Mouse (Mus musculus) erythroblast, embryonic 14.5 days (primary cell): ENCODE measurements around the gene Cacna2d1. TPM values are rescaled to one million over a fixed set of nuclear protein-coding genes. Genes with fewer than 3 reads are reported as not detected.

ENCODE experiments used
- H3K27me3 ChIP-seq: 2 replicates; pipeline ENCODE4 v1.6.1; 2012; ENCODE audit warnings: inconsistent platforms; ENCODE audit not compliant: control insufficient read depth
- H3K36me3 ChIP-seq: 2 replicates; pipeline ENCODE4 v1.6.1; 2012; ENCODE audit warnings: mild to moderate bottlenecking, inconsistent platforms; ENCODE audit not compliant: control insufficient read depth
- H3K4me1 ChIP-seq: 2 replicates; pipeline ENCODE4 v1.6.1; 2012; ENCODE audit warnings: inconsistent platforms; ENCODE audit not compliant: control insufficient read depth
- H3K4me3 ChIP-seq: replicated peaks from 2 replicates; pipeline ENCODE3; 2012; ENCODE audit warnings: moderate library complexity, mild to moderate bottlenecking, inconsistent platforms
- H3K9me3 ChIP-seq: 2 replicates; pipeline ENCODE4 v1.6.1; 2012; ENCODE audit warnings: low read length, inconsistent platforms, mixed read lengths; ENCODE audit not compliant: control insufficient read depth
- GATA1 ChIP-seq: IDR thresholded peaks from 2 replicates; pipeline ENCODE4 v1.6.1; 2012; ENCODE audit warnings: low read length, inconsistent platforms, mixed read lengths
- TAL1 ChIP-seq: IDR thresholded peaks from 3 replicates; pipeline ENCODE4 v1.6.1; 2012; ENCODE audit warnings: low read length, inconsistent platforms, mixed read lengths
- polyA plus RNA-seq: library from polyadenylated mRNA; stranded (reverse); fragments of >175 nt; gene quantifications from 2 replicates; pipeline ENCODE4 v1.2.3, GENCODE M21; 2012

Gene Cacna2d1
- polyA plus RNA-seq, 1 experiment: not detected

- TF ChIP-seq TAL1 (no peak), GATA1 (no peak)
- no peaks in the 10 kb centered on the region for H3K36me3 ChIP-seq
- H3K4me1 ChIP-seq: no peaks in the 10 kb centered on the region
- no peak overlapping the region for H3K4me3 ChIP-seq
- no peaks in the 10 kb centered on the region for H3K27me3 ChIP-seq
- no peaks in the 10 kb centered on the region for H3K9me3 ChIP-seq
Measured at GRCm38 (mm10) chr5:15974652-15975051, 40.2 kb downstream of the Cacna2d1 start.

GRCm38 (mm10) chr5:15979225-15979624 lies 44.7 kb downstream of the Cacna2d1 start:
- H3K9me3 ChIP-seq: no peaks in the 10 kb centered on the region
- H3K4me3 ChIP-seq: no peak overlapping the region
- H3K4me1 ChIP-seq: no peaks in the 10 kb centered on the region
- H3K36me3 ChIP-seq: no peaks in the 10 kb centered on the region
- no peak for TF ChIP-seq TAL1
- TF ChIP-seq GATA1: no peak
- no peaks in the 10 kb centered on the region for H3K27me3 ChIP-seq

GRCm38 (mm10) chr5:15982573-15982972 lies 48.1 kb downstream of the Cacna2d1 start:
- TF ChIP-seq GATA1: no peak
- no peak for TF ChIP-seq TAL1
- H3K27me3 ChIP-seq: no peaks in the 10 kb centered on the region
- H3K36me3 ChIP-seq: no peaks in the 10 kb centered on the region
- H3K9me3 ChIP-seq: no peaks in the 10 kb centered on the region
- no peak overlapping the region for H3K4me3 ChIP-seq
- H3K4me1 ChIP-seq: no peaks in the 10 kb centered on the region

- Histone ChIP-seq H3K27me3 (no peaks in the 10 kb centered on the region), H3K4me1 (no peaks in the 10 kb centered on the region), H3K4me3 (no peak overlapping the region), H3K9me3 (no peaks in the 10 kb centered on the region), H3K36me3 (no peaks in the 10 kb centered on the region)
- TF ChIP-seq TAL1 (no peak), GATA1 (no peak)
Measured at GRCm38 (mm10) chr5:15983354-15983753, 48.9 kb downstream of the Cacna2d1 start.

GRCm38 (mm10) chr5:15985228-15985858 lies 50.9 kb downstream of the Cacna2d1 start:
- Histone ChIP-seq H3K4me1 (no peaks in the 10 kb centered on the region), H3K4me3 (no peak overlapping the region), H3K9me3 (no peaks in the 10 kb centered on the region), H3K36me3 (no peaks in the 10 kb centered on the region), H3K27me3 (no peaks in the 10 kb centered on the region)
- TF ChIP-seq GATA1: no peak
- no peak for TF ChIP-seq TAL1

GRCm38 (mm10) chr5:15985901-15986300 lies 51.4 kb downstream of the Cacna2d1 start:
- Histone ChIP-seq H3K9me3 (no peaks in the 10 kb centered on the region), H3K4me1 (no peaks in the 10 kb centered on the region), H3K27me3 (no peaks in the 10 kb centered on the region), H3K36me3 (no peaks in the 10 kb centered on the region), H3K4me3 (no peak overlapping the region)
- TF ChIP-seq TAL1: no peak
- no peak for TF ChIP-seq GATA1

- no peaks in the 10 kb centered on the region for H3K27me3 ChIP-seq
- H3K4me3 ChIP-seq: no peak overlapping the region
- no peaks in the 10 kb centered on the region for H3K4me1 ChIP-seq
- H3K9me3 ChIP-seq: no peaks in the 10 kb centered on the region
- no peaks in the 10 kb centered on the region for H3K36me3 ChIP-seq
- TF ChIP-seq GATA1 (no peak), TAL1 (no peak)
Measured at GRCm38 (mm10) chr5:15991428-15992139, 57.1 kb downstream of the Cacna2d1 start.

- Histone ChIP-seq H3K4me3 (no peak overlapping the region), H3K27me3 (no peaks in the 10 kb centered on the region), H3K9me3 (no peaks in the 10 kb centered on the region), H3K4me1 (no peaks in the 10 kb centered on the region), H3K36me3 (no peaks in the 10 kb centered on the region)
- TF ChIP-seq TAL1 (no peak), GATA1 (no peak)
Measured at GRCm38 (mm10) chr5:15993252-15993944, 58.9 kb downstream of the Cacna2d1 start.

GRCm38 (mm10) chr5:15997190-15997589 lies 62.7 kb downstream of the Cacna2d1 start:
- H3K36me3 ChIP-seq: no peaks in the 10 kb centered on the region
- H3K9me3 ChIP-seq: no peaks in the 10 kb centered on the region
- H3K27me3 ChIP-seq: no peaks in the 10 kb centered on the region
- TF ChIP-seq GATA1 (no peak), TAL1 (no peak)
- no peaks in the 10 kb centered on the region for H3K4me1 ChIP-seq
- H3K4me3 ChIP-seq: no peak overlapping the region
